Mouse (Mus musculus) hindbrain, postnatal 0 days (tissue): ENCODE measurements at regions not wholly inside any gene's neighbourhood (a gene's known extent, or its start where the extent isn't known, plus 50 kb on each side); places are given as distances from the start of the nearest gene placed in this dataset.

ENCODE experiments used
- ATAC-seq: fragments of 200-750 bp; cut with Nextera tagmentation; 2 replicates; pipeline ENCODE4 v1.8.0; 2017; ENCODE audit warnings: mild to moderate bottlenecking, moderate TSS enrichment, moderate library complexity
- DNase-seq: peaks from one replicate; pipeline ENCODE4 v3.0.0-alpha.2; 2015; ENCODE audit warnings: low spot score
- H3K27ac ChIP-seq: fragments of 300-500 bp; sonication (generic); 2 replicates; pipeline ENCODE4 v1.5.1; 2014; ENCODE audit warnings: mild to moderate bottlenecking
- H3K27me3 ChIP-seq: fragments of 300-500 bp; sonication (generic); 2 replicates; pipeline ENCODE4 v1.6.1; 2014; ENCODE audit warnings: low read length, mixed read lengths; ENCODE audit not compliant: insufficient read depth
- H3K36me3 ChIP-seq: fragments of 300-500 bp; sonication (generic); 2 replicates; pipeline ENCODE4 v1.6.1; 2014; ENCODE audit warnings: low read length, mixed read lengths; ENCODE audit not compliant: insufficient read depth
- H3K4me1 ChIP-seq: fragments of 300-500 bp; sonication (generic); 2 replicates; pipeline ENCODE4 v1.6.1; 2014; ENCODE audit warnings: antibody characterized with exemption, low read length, mixed read lengths; ENCODE audit not compliant: insufficient read depth
- H3K4me2 ChIP-seq: fragments of 300-500 bp; sonication (generic); 2 replicates; pipeline ENCODE4 v1.6.1; 2014; ENCODE audit warnings: low read depth, mild to moderate bottlenecking, low read length, moderate library complexity, mixed read lengths
- H3K4me3 ChIP-seq: fragments of 300-500 bp; sonication (generic); 2 replicates; pipeline ENCODE4 v1.5.1; 2014; ENCODE audit warnings: low read length
- H3K9ac ChIP-seq: fragments of 300-500 bp; sonication (generic); replicated peaks from 2 replicates; pipeline ENCODE4 v1.6.1; 2014; ENCODE audit warnings: mild to moderate bottlenecking, low read length, moderate library complexity, mixed read lengths
- H3K9me3 ChIP-seq: fragments of 300-500 bp; sonication (generic); 2 replicates; pipeline ENCODE4 v1.6.1; 2016; ENCODE audit warnings: low read length, mixed read lengths
- CTCF ChIP-seq: IDR thresholded peaks from 2 replicates; pipeline ENCODE4 v1.5.1; 2016; ENCODE audit warnings: antibody characterized with exemption, control low read depth, low read depth
- WGBS: fragments of 180-500 bp; shearing (Covaris S2); extraction: QIAGEN DNeasy Blood & Tissue Kit; methylation state at CpG from one replicate; pipeline ENCODE4 v1.1.7; 2014; 5-methylcytosine and 5-hydroxymethylcytosine counted together

DNA sequence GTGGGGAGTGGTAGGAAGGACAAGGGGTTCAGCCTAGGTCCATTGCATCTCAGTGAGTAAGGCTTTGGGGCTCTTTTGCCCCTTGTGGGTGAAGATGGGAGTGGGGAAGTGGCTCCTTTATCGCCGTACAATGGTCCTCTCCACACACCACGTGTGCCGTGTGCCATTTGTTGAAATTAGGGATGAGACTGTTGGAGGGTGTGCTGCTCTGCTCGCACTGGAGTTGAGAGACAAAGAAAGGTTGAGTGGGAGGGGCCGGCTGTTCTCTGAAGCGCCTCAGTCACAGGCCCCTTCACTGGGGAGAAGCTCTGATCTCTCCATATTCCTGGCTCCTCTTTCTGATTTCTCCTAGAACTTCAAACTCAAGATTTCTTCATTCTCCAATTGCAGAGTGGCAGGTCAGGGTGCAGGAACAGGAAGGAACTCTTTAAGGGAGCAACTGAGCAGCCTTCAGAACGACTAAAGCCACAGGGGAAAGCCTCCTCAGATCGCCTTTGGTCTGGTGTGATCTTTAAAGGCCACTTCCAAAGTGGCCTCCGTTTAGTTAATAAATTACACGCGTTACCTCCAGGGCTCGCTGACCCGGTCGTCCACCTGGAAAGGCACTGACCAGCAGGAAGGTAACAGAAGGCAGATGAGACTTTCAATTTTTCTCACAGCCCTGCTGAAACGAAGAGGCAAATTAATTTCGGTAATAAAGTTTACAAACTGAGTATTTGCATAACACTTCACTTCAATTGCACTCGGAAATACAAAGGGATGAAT lies 180.1 kb downstream of the Cdh26 start:
- no peaks in the 10 kb centered on the region for H3K9me3 ChIP-seq
- no peak overlapping the region for H3K4me3 ChIP-seq
- no peaks in the 10 kb centered on the region for H3K36me3 ChIP-seq
- no peak overlapping the region for H3K27ac ChIP-seq
- no peaks in the 10 kb centered on the region for H3K4me1 ChIP-seq
- WGBS: 61% methylated on average over 18 of the region's 18 CpGs
- H3K27me3 ChIP-seq: no peaks in the 10 kb centered on the region
- DNase-seq (no peak), ATAC-seq (no peak)
- H3K4me2 ChIP-seq: no peak overlapping the region
- TF ChIP-seq CTCF: no peak
- no peak overlapping the region for H3K9ac ChIP-seq

DNA sequence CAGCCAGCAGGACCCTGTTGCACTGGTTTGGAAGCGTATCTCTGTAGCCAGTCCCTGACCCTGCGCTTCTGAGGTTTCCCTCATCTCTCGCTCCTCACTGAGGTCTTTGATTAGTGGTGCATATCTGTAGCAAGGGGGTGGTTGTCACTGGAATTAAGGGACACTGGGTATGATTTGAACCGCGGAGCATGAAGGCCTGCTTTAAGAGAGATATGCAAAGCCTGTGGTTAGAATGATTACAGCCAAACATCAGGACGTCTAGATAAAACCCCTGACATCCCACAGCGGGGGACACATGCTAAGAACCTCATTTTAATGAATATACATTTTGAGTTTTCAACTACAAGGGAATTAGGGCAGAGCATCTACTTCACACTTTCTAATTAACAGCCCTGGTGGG lies 184.4 kb downstream of the Cdh26 start:
- no peaks in the 10 kb centered on the region for H3K9me3 ChIP-seq
- 53% methylated on average over 7 of the region's 7 CpGs for WGBS
- DNase-seq (no peak), ATAC-seq (no peak)
- H3K4me1 ChIP-seq: no peaks in the 10 kb centered on the region
- H3K4me3 ChIP-seq: no peak overlapping the region
- no peak for TF ChIP-seq CTCF
- H3K36me3 ChIP-seq: no peaks in the 10 kb centered on the region
- H3K27me3 ChIP-seq: no peaks in the 10 kb centered on the region
- no peak overlapping the region for H3K4me2 ChIP-seq
- H3K27ac ChIP-seq: no peak overlapping the region
- H3K9ac ChIP-seq: no peak overlapping the region

DNA sequence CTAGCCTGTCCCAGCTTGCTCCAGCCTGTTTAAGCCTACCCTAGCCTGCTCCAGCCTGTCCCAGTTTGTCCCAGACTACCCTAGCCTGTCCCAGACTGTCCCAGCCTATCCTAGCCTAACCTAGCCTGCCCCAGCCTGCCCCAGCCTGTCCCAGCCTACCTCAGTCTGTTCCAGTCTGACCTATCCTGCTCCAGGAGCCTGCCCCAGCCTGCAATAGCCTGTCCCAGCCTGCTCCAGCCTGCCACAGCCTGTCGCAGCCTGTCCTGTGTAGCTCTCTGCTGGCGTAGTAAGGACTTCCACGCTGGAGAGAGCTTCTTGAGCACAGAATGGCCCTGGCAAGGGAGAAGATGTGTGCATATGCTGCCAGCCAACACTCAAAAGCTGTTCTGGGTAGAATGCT lies 192.5 kb downstream of the Cdh26 start:
- TF ChIP-seq CTCF: no peak
- no peak overlapping the region for H3K9ac ChIP-seq
- no peak overlapping the region for H3K4me2 ChIP-seq
- ATAC-seq (peak; percentile 53), DNase-seq (no peak)
- H3K4me1 ChIP-seq: no peaks in the 10 kb centered on the region
- H3K4me3 ChIP-seq: no peak overlapping the region
- H3K9me3 ChIP-seq: no peaks in the 10 kb centered on the region
- no peaks in the 10 kb centered on the region for H3K36me3 ChIP-seq
- WGBS: 69% methylated on average over 3 of the region's 3 CpGs
- H3K27me3 ChIP-seq: no peaks in the 10 kb centered on the region
- no peak overlapping the region for H3K27ac ChIP-seq

DNA sequence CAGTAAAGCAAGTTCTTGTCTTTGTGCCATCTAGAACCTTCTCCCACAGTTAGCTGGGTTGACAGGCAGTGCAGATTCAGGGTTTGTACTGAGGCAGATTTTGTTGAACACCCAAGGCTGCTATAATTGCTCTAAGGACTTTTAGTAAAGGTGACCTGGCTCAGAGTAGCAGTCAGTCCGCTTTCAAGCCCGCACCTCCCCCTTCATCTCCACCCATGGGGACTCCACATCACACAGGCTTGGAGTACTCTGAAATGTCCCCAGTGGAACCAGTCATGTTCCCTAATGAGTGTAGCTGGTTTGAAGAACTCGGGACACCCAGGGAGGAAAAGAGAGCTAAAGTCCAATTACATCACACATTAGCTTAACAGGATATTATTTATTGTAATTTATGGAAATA lies 194.1 kb downstream of the Cdh26 start:
- DNase-seq (no peak), ATAC-seq (no peak)
- H3K36me3 ChIP-seq: no peaks in the 10 kb centered on the region
- no peaks in the 10 kb centered on the region for H3K4me1 ChIP-seq
- H3K27me3 ChIP-seq: no peaks in the 10 kb centered on the region
- H3K9me3 ChIP-seq: no peaks in the 10 kb centered on the region
- H3K9ac ChIP-seq: no peak overlapping the region
- WGBS: 85% methylated on average over 3 of the region's 3 CpGs
- TF ChIP-seq CTCF: no peak
- no peak overlapping the region for H3K27ac ChIP-seq
- H3K4me2 ChIP-seq: no peak overlapping the region
- H3K4me3 ChIP-seq: no peak overlapping the region

DNA sequence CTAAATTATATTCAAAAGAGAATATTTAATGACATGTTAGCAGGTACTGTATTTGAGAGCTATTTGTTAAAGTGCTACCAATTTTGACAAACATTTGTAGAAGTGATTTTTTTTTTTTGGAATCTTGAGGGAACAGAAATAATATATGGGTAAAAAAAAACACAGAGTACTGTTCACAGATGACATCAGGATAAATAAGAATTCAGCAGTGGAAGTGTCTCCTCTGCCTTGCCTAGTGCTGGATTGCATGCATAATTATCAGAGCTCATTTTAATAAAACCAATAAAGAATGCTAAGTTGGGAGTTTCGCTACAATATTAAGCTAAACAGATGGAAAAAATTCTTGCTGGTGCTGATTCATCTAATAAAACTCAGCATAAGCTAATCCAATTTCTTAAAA lies 194.6 kb downstream of the Cdh26 start:
- Histone ChIP-seq H3K9me3 (no peaks in the 10 kb centered on the region), H3K4me3 (no peak overlapping the region), H3K36me3 (no peaks in the 10 kb centered on the region), H3K4me2 (no peak overlapping the region), H3K9ac (no peak overlapping the region), H3K27me3 (no peaks in the 10 kb centered on the region), H3K27ac (no peak overlapping the region), H3K4me1 (no peaks in the 10 kb centered on the region)
- DNase-seq (no peak), ATAC-seq (no peak)
- 70% methylated on average over 1 of the region's 1 CpGs for WGBS
- TF ChIP-seq CTCF: no peak

DNA sequence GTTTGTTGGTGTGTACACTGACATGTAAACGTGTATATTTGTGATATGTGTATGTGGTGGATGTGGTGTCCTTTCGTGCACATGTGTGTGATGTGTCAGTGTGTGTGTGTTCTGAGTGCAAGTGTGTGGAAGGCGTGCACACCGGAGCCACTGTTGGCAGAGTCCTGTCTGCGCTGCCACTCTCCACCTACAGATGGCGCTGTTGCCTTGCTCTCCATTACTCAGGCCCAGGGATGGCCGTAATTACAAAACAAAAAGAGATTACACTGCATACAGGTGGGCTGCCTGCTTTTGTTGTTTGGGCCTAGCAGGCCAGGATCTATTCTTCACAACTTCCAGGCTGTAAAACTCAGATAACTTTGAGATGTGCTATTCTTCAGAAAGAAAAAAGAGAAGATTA lies 199.4 kb downstream of the Cdh26 start:
- H3K36me3 ChIP-seq: no peaks in the 10 kb centered on the region
- H3K27ac ChIP-seq: no peak overlapping the region
- no peaks in the 10 kb centered on the region for H3K9me3 ChIP-seq
- H3K9ac ChIP-seq: no peak overlapping the region
- DNase-seq (peak; percentile 80), ATAC-seq (peak; percentile 58)
- WGBS: 23% methylated on average over 7 of the region's 7 CpGs
- peak; percentile 99 for TF ChIP-seq CTCF
- peaks cover 7% of the 10 kb centered on the region; the same call in 1 of the 2 replicates for H3K4me1 ChIP-seq
- no peak overlapping the region for H3K4me2 ChIP-seq
- no peaks in the 10 kb centered on the region for H3K27me3 ChIP-seq
- H3K4me3 ChIP-seq: no peak overlapping the region

DNA sequence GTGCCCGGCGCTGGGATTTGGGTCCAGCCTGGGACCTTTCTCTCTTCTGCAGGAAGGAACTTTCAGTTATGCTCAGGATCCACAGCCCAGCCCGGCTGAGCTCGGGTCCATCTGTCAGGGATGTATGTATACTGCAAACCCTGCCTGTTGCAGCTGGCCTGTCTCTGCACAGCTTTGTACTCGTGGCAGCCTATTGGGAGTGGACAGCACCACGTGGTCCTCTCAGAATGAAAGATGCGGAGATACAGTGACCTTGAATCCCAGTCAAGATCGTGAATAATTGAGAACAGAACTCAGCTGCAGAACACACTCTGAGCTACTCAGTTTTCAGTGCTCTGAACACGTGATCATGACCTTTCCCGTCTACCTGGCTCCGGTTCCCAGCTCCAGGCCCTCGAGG lies 200.2 kb downstream of the Cdh26 start:
- Histone ChIP-seq H3K4me3 (no peak overlapping the region), H3K36me3 (no peaks in the 10 kb centered on the region), H3K9me3 (no peaks in the 10 kb centered on the region), H3K27me3 (no peaks in the 10 kb centered on the region), H3K27ac (no peak overlapping the region), H3K4me1 (peaks cover 7% of the 10 kb centered on the region; the same call in 1 of the 2 replicates), H3K9ac (no peak overlapping the region), H3K4me2 (no peak overlapping the region)
- ATAC-seq (no peak), DNase-seq (no peak)
- no peak for TF ChIP-seq CTCF
- WGBS: 76% methylated on average over 12 of the region's 12 CpGs
